Mouse (Mus musculus) brain, embryonic 14.5 days (tissue): Measurements from ENCODE around the gene Pde4b.

ENCODE experiments used
- CTCF ChIP-seq: fragments of 200-500 bp; IDR thresholded peaks from 2 replicates; pipeline ENCODE4 v1.5.1; 2012; ENCODE audit warnings: inconsistent platforms, mild to moderate bottlenecking, moderate library complexity, borderline replicate concordance; ENCODE audit not compliant: insufficient read depth, insufficient read length; ENCODE audit errors: extremely low read depth
- POLR2A ChIP-seq: fragments of 200-500 bp; IDR thresholded peaks from 2 replicates; pipeline ENCODE4 v1.6.1; 2012; ENCODE audit warnings: mild to moderate bottlenecking, inconsistent platforms, borderline replicate concordance; ENCODE audit not compliant: poor library complexity, insufficient read depth, insufficient read length, severe bottlenecking; ENCODE audit errors: extremely low read depth

DNA sequence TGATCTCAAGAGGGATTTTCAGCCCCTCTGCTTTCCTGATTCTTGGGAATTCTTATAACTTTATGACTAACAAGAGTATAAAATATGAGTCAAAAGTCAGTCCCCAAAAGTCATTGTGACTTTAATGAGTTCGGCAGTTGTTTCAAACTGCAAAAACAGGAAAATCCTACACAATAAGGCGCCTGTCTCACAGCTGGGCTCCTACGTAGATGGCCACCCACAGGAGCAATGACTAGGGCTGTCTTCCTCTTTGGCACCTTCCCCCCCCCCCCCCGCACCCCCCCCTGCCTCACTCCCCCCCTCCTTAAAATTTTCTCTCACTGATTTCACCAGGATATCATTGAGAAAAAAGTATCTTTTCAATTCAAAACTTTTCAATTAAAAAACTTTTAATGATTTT, 498.2 kb downstream of the Pde4b start:
- no peak for TF ChIP-seq CTCF
- no peak for TF ChIP-seq POLR2A
